Mouse (Mus musculus): Measurements from ENCODE around the gene Arid1b.

- no peak for TF ChIP-seq CTCF (IDR thresholded peaks at IDR 0.05; ENCODE audit: borderline replicate concordance, extremely low read depth, insufficient read depth, insufficient read length)
- TF ChIP-seq POLR2A (IDR thresholded peaks at IDR 0.05; ENCODE audit: borderline replicate concordance, extremely low read depth, insufficient read depth, insufficient read length, poor library complexity, severe bottlenecking): no peak
Observed at GRCm38 (mm10) chr17:5039826-5040225, 45.7 kb downstream of the Arid1b start.
